Mouse (Mus musculus) CH12.LX (cell line): ENCODE data around the gene Fmn2. TPM values are rescaled to one million over a fixed set of nuclear protein-coding genes. Genes with fewer than 3 reads are reported as not detected.

Experiments used
- DNase-seq: peaks from one replicate; pipeline ENCODE4 v3.0.0-alpha.2; 2013; ENCODE audit errors: extremely low read depth
- H3K27ac ChIP-seq: 2 replicates; pipeline ENCODE4 v1.5.1; 2012; ENCODE audit warnings: low read depth, mild to moderate bottlenecking, control low read depth, moderate library complexity; ENCODE audit not compliant: insufficient read depth
- H3K27me3 ChIP-seq: replicated peaks from 2 replicates; pipeline ENCODE3; 2012; ENCODE audit warnings: inconsistent platforms
- H3K36me3 ChIP-seq, 2 experiments: replicated peaks in 1 of 2; 2 replicates each; pipeline versions ENCODE3 to v1.6.1; 2012; ENCODE audit warnings: inconsistent platforms in 1 of 2, low read length in 1 of 2, mild to moderate bottlenecking in 1 of 2, mixed read lengths in 1 of 2, moderate library complexity in 1 of 2; ENCODE audit not compliant: control insufficient read depth in 1 of 2, insufficient read depth in 1 of 2
- H3K4me1 ChIP-seq, 2 experiments: 2 replicates each; pipeline ENCODE4 v1.6.1; 2012; ENCODE audit warnings: inconsistent platforms in 1 of 2, moderate library complexity in 1 of 2; ENCODE audit not compliant: insufficient read depth in 2 of 2, control insufficient read depth in 1 of 2
- H3K4me2 ChIP-seq: 2 replicates; pipeline ENCODE4 v1.6.1; 2012; ENCODE audit warnings: low read depth, mild to moderate bottlenecking, control low read depth; ENCODE audit not compliant: poor library complexity, insufficient read depth, severe bottlenecking
- H3K4me3 ChIP-seq, 3 experiments: fragments of 150-350 bp in 1 of 3; sonication (generic) in 1 of 3; replicated peaks in 1 of 3; 2 replicates each; pipeline versions ENCODE3 to v1.5.1; 2011 to 2012; ENCODE audit warnings: low read depth in 2 of 3, low read length in 2 of 3, mild to moderate bottlenecking in 2 of 3, moderate library complexity in 2 of 3, control low read depth in 1 of 3, improper control_type of control experiment in 1 of 3, inconsistent platforms in 1 of 3, mixed read lengths in 1 of 3; ENCODE audit not compliant: poor library complexity in 1 of 3
- H3K79me2 ChIP-seq: replicated peaks from 2 replicates; pipeline ENCODE4 v1.6.1; 2012; ENCODE audit warnings: mild to moderate bottlenecking, moderate library complexity; ENCODE audit not compliant: control insufficient read depth, poor library complexity, insufficient read depth, severe bottlenecking; ENCODE audit errors: extremely low read depth
- H3K9ac ChIP-seq: 2 replicates; pipeline ENCODE4 v1.6.1; 2012; ENCODE audit warnings: low read depth, mild to moderate bottlenecking, control low read depth, moderate library complexity; ENCODE audit not compliant: insufficient read depth
- H3K9me3 ChIP-seq: replicated peaks from 2 replicates; pipeline ENCODE3; 2012; ENCODE audit warnings: low read length, inconsistent platforms, mixed read lengths
- E2F4 ChIP-seq: IDR thresholded peaks from 2 replicates; pipeline ENCODE4 v1.6.1; 2011; ENCODE audit warnings: low read depth, low read length, improper control_type of control experiment; ENCODE audit not compliant: insufficient replicate concordance
- ELF1 ChIP-seq: IDR thresholded peaks from 2 replicates; pipeline ENCODE4 v1.6.1; 2014; ENCODE audit warnings: low read depth, mild to moderate bottlenecking, inconsistent platforms, low read length, improper control_type of control experiment
- IRF4 ChIP-seq: IDR thresholded peaks from 2 replicates; pipeline ENCODE4 v1.6.1; 2014; ENCODE audit warnings: low read depth, mild to moderate bottlenecking, inconsistent platforms, low read length, improper control_type of control experiment
- MAZ ChIP-seq: IDR thresholded peaks from 2 replicates; pipeline ENCODE4 v1.6.1; 2012; ENCODE audit warnings: low read depth, mild to moderate bottlenecking, inconsistent platforms, low read length, improper control_type of control experiment, moderate library complexity
- MEF2A ChIP-seq: IDR thresholded peaks from 2 replicates; pipeline ENCODE4 v1.6.1; 2014; ENCODE audit warnings: low read depth, mild to moderate bottlenecking, inconsistent platforms, low read length, improper control_type of control experiment, borderline replicate concordance
- MYC ChIP-seq: IDR thresholded peaks from 2 replicates; pipeline ENCODE4 v1.6.1; 2011; ENCODE audit warnings: low read depth, mild to moderate bottlenecking, improper control_type of control experiment, low read length
- NELFE ChIP-seq: IDR thresholded peaks from 2 replicates; pipeline ENCODE4 v1.6.1; 2011; ENCODE audit warnings: low read depth, low read length, improper control_type of control experiment
- NRF1 ChIP-seq: IDR thresholded peaks from 2 replicates; pipeline ENCODE4 v1.6.1; 2014; ENCODE audit warnings: low read depth, mild to moderate bottlenecking, inconsistent platforms, low read length, improper control_type of control experiment, moderate library complexity
- PAX5 ChIP-seq: IDR thresholded peaks from 2 replicates; pipeline ENCODE4 v1.6.1; 2012; ENCODE audit warnings: low read length, inconsistent platforms, mixed read lengths
- POLR2AphosphoS2 ChIP-seq: IDR thresholded peaks from 2 replicates; pipeline ENCODE4 v1.6.1; 2011; ENCODE audit warnings: low read depth, low read length, improper control_type of control experiment
- RAD21 ChIP-seq: IDR thresholded peaks from 2 replicates; pipeline ENCODE4 v1.6.1; 2011; ENCODE audit warnings: low read depth, mild to moderate bottlenecking, low read length, improper control_type of control experiment, moderate library complexity
- TBP ChIP-seq: conservative IDR thresholded peaks from 2 replicates; pipeline ENCODE4 v1.6.1; 2011; ENCODE audit warnings: low read depth, low read length, improper control_type of control experiment
- TCF12 ChIP-seq: IDR thresholded peaks from 2 replicates; pipeline ENCODE4 v1.6.1; 2014; ENCODE audit warnings: low read depth, mild to moderate bottlenecking, inconsistent platforms, low read length, improper control_type of control experiment
- UBTF ChIP-seq: IDR thresholded peaks from 2 replicates; pipeline ENCODE4 v1.6.1; 2012; ENCODE audit warnings: low read depth, mild to moderate bottlenecking, inconsistent platforms, low read length, improper control_type of control experiment, moderate library complexity
- USF1 ChIP-seq: IDR thresholded peaks from 2 replicates; pipeline ENCODE4 v1.6.1; 2014; ENCODE audit warnings: low read depth, mild to moderate bottlenecking, inconsistent platforms, low read length, improper control_type of control experiment
- dilution Hi-C: fragments of 300-500 bp; cut with MboI; formaldehyde crosslinking; loops from 2 replicates; pipeline ENCODE4 v1.14.3; 2020; ENCODE audit warnings: low sequenced_read_pairs; ENCODE audit not compliant: extremely low pct_unique_long_range_greater_than_20kb, extremely low pct_ligation_motif_present
- in situ Hi-C: fragments of 300-500 bp; cut with MboI; formaldehyde crosslinking; loops from 3 replicates; pipeline ENCODE4 v1.14.3; 2019; ENCODE audit warnings: low sequenced_read_pairs, low pct_ligation_motif_present, low pct_unique_long_range_greater_than_20kb, mixed read lengths
- polyA plus RNA-seq: library from polyadenylated mRNA; unstranded; fragments of >175 nt; gene quantifications from 2 replicates; pipeline ENCODE4 v1.2.1, GENCODE M21; 2012; ENCODE audit warnings: low read depth; ENCODE audit not compliant: insufficient read length
- total RNA-seq, 2 experiments: library from RNA; depleted of rRNA; stranded (reverse); fragments of 300-350 nt in 1 of 2; fragments of >200 nt in 1 of 2; gene quantifications; 2 replicates each; pipeline ENCODE4 v1.2.3; 2012 to 2014

Gene Fmn2
- total and polyA plus RNA-seq, 3 experiments: 0.25 to 1.6 (median 0.51) TPM

- no peak for DNase-seq
- Histone ChIP-seq H3K27me3 (no peaks in the 10 kb centered on the region), H3K4me2 (no peak overlapping the region), H3K4me1 (peaks cover 0 to 11% of the 10 kb centered on the region in 2 experiments; a peak in 1 of 4 replicates), H3K9me3 (no peaks in the 10 kb centered on the region), H3K36me3 (no peaks in the 10 kb centered on the region), H3K27ac (no peak overlapping the region), H3K9ac (no peak overlapping the region), H3K79me2 (no peaks in the 10 kb centered on the region), H3K4me3 (no peak overlapping the region)
- in situ Hi-C loops: no loop called here
- dilution Hi-C loops: no loop called here
- no peak for TF ChIP-seq POLR2AphosphoS2
These were observed 354.6 kb downstream of the Fmn2 start for GRCm38 (mm10) chr1:174856188-174856587.

GRCm38 (mm10) chr1:174860407-174861118 lies 358.9 kb downstream of the Fmn2 start:
- Histone ChIP-seq H3K36me3 (no peaks in the 10 kb centered on the region), H3K27ac (no peak overlapping the region), H3K9ac (no peak overlapping the region), H3K9me3 (no peaks in the 10 kb centered on the region), H3K27me3 (no peaks in the 10 kb centered on the region), H3K79me2 (no peaks in the 10 kb centered on the region), H3K4me2 (no peak overlapping the region), H3K4me3 (no peak overlapping the region), H3K4me1 (peaks cover 0 to 11% of the 10 kb centered on the region in 2 experiments; a peak in 1 of 4 replicates)
- TF ChIP-seq NELFE: no peak
- TF ChIP-seq MYC: no peak
- no peak for TF ChIP-seq TBP
- TF ChIP-seq E2F4: no peak
- no peak for TF ChIP-seq USF1
- no peak for TF ChIP-seq UBTF
- TF ChIP-seq TCF12: no peak
- no peak for TF ChIP-seq RAD21
- no peak for TF ChIP-seq POLR2AphosphoS2
- TF ChIP-seq MAZ: no peak
- TF ChIP-seq IRF4: no peak
- TF ChIP-seq NRF1: no peak
- no peak for TF ChIP-seq PAX5
- TF ChIP-seq ELF1: no peak
- no peak for TF ChIP-seq MEF2A
- DNase-seq: no peak
- in situ Hi-C loops: no loop called here
- dilution Hi-C loops: no loop called here

Other genes starting within 250 kb of the Fmn2 start
- gene Olfr419, start 249.8 kb upstream of the Fmn2 start, total RNA-seq (2012; rRNA removed): not detected in 2 replicates
- gene Olfr419, start 249.8 kb upstream of the Fmn2 start, total RNA-seq (2014; rRNA removed): not detected in 2 replicates
- not detected in 2 replicates for gene Olfr419, start 249.8 kb upstream of the Fmn2 start, polyA plus RNA-seq
- not detected in 2 replicates for gene Mptx1, start 171.3 kb upstream of the Fmn2 start, total RNA-seq (2012; rRNA removed)
- not detected in 2 replicates for gene Mptx1, start 171.3 kb upstream of the Fmn2 start, total RNA-seq (2014; rRNA removed)
- gene Mptx1, start 171.3 kb upstream of the Fmn2 start, polyA plus RNA-seq: not detected in 2 replicates
- not detected in 2 replicates for gene Olfr417, start 136.7 kb upstream of the Fmn2 start, total RNA-seq (2012; rRNA removed)
- not detected in 2 replicates for gene Olfr417, start 136.7 kb upstream of the Fmn2 start, total RNA-seq (2014; rRNA removed)
- gene Olfr417, start 136.7 kb upstream of the Fmn2 start, polyA plus RNA-seq: not detected in 2 replicates
- not detected in 2 replicates for gene Olfr248, start 110.8 kb upstream of the Fmn2 start, total RNA-seq (2012; rRNA removed)
- gene Olfr248, start 110.8 kb upstream of the Fmn2 start, total RNA-seq (2014; rRNA removed): not detected in 2 replicates
- not detected in 2 replicates for gene Olfr248, start 110.8 kb upstream of the Fmn2 start, polyA plus RNA-seq
- gene Olfr414, start 77.8 kb upstream of the Fmn2 start, total RNA-seq (2012; rRNA removed): not detected in 2 replicates
- gene Olfr414, start 77.8 kb upstream of the Fmn2 start, total RNA-seq (2014; rRNA removed): not detected in 2 replicates
- not detected in 2 replicates for gene Olfr414, start 77.8 kb upstream of the Fmn2 start, polyA plus RNA-seq
- gene Olfr220, start 59.7 kb upstream of the Fmn2 start, total RNA-seq (2012; rRNA removed): not detected in 2 replicates
- not detected in 2 replicates for gene Olfr220, start 59.7 kb upstream of the Fmn2 start, total RNA-seq (2014; rRNA removed)
- not detected in 2 replicates for gene Olfr220, start 59.7 kb upstream of the Fmn2 start, polyA plus RNA-seq